Mouse (Mus musculus) lung, postnatal 10 days (tissue): ENCODE measurements around the gene Gm14085.
A peak's percentile ranks its signal among the peaks of the same experiment; 100 is the strongest.
"Not testable (repeated sequence)": the region's sequence is repeated elsewhere in the genome, so short reads cannot be mapped to it uniquely, and the experiment has no call there.

Experiments
- DNase-seq: peaks from one replicate; pipeline ENCODE4 v3.0.0; 2021

The Gm14085 gene

DNA sequence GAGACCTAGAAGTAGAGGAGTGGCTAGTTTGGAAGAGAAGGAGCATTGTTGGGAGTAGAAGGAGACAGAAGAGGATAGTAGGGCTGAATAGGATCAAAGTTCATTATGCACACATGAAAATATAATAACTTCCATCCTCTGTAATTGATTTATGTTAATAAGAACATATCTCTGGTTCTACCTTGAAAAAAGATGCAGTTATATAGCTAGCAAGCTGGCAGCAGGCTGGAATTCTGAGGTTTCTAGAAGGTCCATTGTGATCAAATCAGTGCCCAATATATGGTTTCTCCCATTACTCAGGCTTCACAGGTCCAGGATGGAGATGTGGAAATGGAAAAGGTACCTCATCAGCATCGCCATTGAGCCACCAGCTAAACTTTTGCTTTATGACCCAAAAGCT lies at the start of gene Gm14085:
Gene Gm14085, plus strand, starts transcription at position 301 of the 400 bp plus-strand sequence.
- no peak for DNase-seq

DNA sequence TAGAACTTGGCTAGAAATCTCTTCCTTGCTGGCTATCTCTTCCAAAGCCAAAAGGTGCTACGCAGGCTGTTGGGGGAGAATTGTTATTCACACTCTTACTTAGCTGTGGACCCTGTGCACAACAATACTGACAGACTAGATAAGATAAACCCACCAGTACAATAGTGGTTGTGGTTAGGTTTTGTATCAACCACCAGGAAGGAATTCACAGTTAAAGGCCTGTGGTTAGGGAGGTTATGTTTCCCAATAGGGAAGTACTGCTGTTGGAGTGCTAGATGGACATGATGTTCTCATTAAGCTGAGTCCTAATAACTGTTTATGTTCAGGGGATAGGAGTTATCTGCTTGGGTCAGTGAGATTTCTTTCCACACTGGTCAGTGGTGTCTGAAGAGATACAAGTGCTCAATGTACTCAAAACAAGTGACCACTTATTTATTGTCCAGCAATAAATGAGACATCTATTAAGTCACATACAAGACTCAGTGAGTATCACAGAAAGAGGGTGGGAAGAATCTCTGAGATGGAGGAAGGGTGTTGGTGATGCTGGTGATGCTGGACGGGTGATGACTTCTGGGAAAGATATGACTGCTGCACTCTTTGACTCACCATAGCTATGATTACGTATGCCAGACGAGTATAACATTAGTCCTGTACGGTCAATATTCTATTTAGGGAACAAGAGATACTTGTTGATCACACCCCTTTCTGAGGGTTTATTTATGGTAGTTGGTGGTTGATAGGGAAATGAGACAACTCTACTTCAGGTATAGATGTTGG lies 45.8 kb upstream of the Gm14085 start:
- DNase-seq = not testable (repeated sequence)

DNA sequence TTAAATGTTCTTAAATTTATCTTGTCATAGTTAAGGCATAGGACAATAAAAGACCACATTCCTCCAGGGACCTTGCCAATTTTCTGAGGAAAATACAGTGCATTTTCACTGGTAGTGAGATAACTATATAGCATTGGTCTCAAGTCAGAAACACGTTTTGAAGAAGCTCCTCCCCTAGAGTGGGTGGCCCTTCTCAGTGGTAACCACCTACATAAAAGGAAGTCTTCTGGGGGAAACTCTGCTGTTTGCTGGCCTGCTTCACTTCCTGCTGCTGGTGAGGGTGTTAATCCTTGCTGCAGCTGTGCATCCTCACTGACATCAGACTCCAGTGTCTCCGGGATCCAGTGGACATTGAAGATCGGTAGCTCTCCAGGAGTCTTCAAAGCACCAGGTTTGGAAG lies 44.2 kb upstream of the Gm14085 start:
- peak; percentile 8 for DNase-seq

DNA sequence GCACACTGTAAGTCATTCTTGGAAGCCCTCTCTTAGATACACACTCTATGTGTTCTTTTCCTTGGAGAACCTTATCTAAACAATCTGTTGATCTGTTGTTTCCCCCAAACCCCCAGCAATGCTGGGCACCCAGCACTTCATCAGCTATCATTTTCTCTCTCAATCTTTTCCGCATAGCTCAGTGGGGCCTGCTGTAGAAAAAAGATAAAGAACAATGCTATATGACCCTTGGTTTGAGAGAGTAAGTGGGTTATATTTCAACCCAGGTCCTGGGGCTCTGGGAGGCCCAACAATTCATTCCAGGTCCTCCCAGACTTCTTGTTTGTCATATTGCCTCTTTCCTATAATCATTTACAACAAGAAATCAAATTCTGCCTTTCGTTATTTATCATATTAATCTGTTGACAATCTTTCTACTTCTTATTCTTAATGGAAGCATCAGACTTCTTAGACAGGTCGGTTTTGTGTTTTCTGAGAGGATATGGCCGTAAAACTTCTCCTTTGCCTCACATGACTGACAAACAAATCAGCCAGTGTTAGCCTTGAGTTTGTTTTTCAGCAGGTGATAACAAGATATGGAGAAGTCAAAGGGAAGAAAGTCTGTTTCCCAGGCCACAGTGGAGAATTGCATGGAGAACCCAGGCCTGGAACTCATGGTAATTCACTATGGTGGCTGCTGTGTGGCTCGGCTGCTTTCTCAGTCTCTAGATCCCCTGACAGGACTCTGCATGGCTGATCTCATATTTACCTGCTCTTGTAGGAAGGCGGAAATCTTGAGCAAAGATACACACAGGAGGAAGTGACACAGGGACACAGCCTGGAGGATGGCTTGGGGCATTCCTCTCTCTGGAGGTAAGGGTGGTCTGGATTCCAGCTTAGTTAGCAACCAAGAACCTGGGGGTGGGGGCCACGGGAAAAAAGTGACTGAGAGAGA lies 43.5 kb upstream of the Gm14085 start:
- no peak for DNase-seq

DNA sequence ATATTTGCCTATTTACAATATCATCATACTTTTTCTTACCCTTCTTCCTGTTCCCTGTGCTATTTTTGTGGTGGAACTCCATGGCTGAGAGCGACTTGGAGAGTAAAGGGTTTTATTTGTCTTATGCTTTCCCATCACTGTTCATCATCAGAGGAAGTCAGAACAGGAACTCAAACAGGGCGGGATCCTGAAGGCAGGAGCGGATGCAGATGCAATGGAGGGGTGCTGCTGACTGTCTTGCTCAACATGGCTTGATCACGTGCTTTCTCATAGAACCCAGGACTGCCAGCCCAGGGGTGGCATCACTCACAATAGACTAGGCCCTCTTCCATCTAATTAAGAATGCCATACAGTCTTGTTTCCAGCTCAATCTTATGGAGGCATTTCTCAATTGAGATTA lies 34.4 kb upstream of the Gm14085 start:
- DNase-seq = no peak

DNA sequence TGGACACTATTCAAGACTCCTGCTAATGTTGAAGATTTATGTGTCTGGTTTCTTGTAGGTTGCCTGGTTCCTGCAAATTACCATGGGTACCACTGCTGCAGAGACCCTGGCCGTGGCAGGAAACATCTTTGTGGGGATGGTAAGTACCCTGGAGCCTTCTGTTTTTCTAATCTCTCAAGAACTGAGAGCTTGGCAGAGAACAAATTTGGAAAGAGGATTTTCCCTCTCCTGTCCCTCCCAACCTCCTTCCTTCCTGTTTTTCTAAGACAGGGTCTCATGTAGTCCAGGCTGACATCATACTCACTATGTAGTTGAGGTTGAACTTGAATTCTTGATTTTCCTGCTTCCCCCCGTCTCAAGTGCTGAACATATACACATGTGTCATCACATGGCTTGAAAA lies 32.3 kb upstream of the Gm14085 start:
- DNase-seq = no peak

DNA sequence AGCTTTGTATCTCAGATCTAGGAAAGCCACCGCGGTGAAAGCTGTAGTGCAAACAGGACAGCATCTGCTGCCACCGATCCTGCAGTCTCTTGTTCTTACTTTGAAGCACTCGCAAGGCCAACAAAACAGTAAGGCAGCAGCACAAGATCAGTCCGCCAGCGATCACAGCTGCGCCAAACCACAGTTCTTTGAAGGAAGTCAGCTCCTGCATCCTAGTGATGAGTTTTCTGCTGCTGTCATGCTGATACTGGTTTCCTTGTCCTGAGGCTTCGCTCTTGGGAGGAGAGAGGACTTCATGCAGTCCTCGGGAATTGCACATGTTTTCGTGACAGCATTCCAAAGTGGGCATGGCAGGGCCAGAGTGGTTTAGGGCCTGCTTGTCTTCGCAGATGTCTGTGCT lies 17.8 kb upstream of the Gm14085 start:
- DNase-seq = peak; percentile 6

DNA sequence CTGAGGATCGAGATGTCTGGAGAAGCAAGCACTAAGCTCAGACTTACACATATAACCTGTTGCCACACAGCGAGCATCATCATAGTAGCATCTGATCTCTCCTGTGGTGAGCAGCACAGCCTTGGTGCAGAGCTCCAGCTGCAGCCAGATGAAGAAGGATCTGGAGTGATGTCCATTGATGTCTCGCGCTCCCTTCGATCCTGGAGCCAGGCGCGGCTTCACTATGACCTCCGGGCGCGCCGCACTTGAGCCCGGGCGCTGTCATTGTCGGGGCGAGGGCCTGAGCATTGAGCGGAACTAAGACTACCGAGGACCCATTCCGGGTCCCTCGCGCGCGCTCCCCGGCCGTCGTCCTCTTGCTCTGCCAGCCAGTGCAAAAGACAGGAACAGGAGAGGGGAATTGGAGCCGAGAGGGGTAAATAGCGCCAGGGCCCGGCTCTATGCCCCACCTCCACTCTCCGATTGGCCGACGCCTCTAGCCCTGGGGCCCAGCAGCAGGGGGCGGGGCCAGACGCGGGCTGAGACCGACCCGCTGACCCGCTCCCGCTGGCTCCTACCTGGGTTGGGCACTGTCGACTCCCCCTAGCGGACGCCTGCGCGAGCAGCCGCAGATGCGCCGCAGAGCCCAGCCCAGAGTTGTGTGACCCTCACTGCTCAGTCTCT lies 17.3 kb upstream of the Gm14085 start:
- DNase-seq = peak; percentile 93

DNA sequence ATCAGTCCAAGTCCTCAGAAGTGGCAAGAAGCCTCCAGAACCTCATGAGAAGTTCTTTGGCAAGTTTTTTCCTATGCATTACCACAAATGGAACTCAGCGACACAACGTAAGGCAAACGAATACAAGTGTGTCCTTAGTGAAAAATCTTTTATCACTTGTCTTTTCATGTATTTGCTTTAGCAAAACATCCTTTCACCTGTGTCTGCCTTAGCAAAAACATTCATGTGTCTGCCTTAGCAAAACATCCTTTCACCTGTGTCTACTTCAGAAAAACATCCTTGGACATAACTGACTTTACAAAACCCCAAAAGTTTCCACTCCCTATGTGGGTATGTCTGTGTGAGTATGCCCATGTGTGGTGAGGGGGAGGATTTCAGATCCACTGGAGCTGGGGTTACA lies 15.5 kb upstream of the Gm14085 start:
- DNase-seq = no peak

DNA sequence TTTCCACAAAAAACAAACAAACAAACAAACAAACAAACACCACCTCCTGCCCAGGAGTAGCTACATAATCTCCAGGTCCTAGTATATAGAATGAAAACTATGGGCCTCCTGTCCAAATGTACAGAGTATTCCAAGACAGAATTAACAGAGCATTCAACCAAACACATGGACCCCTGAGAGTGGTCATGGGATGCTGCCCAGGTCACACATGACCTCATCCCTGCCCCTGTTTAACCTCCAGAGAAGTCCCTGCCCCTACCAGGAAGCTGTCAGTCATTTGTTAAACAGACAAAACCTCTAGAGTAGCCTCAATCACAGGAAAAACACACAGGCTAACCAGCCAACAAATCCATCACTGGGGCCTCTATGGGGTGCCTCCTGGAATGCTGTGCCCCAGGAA lies 8.2 kb upstream of the Gm14085 start:
- DNase-seq = no peak

DNA sequence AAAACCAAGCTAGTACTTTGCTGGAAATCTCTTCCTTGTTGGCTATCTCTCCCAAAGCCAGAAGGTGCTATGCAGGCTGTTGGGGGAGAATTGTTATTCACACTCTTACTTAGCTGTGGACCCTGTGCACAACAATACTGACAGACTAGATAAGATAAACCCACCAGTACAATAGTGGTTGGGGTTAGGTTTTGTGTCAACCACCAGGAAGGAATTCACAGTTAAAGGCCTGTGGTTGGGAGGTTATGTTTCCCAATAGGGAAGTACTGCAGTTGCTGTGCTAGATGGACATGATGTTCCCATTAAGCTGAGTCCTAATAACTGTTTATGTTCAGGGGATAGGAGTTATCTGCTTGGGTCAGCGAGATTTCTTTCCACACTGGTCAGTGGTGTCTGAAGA lies 954 bp upstream of the Gm14085 start:
- DNase-seq = not testable (repeated sequence)

DNA sequence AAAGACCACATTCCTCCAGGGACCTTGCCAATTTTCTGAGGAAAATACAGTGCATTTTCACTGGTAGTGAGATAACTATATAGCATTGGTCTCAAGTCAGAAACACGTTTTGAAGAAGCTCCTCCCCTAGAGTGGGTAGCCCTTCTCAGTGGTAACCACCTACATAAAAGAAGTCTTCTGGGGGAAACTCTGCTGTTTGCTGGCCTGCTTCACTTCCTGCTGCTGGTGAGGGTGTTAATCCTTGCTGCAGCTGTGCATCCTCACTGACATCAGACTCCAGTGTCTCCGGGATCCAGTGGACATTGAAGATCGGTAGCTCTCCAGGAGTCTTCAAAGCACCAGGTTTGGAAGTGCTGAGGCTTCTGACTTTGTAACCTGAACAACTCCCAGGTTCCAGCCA lies 913 bp downstream of the Gm14085 start:
- not testable (repeated sequence) for DNase-seq

DNA sequence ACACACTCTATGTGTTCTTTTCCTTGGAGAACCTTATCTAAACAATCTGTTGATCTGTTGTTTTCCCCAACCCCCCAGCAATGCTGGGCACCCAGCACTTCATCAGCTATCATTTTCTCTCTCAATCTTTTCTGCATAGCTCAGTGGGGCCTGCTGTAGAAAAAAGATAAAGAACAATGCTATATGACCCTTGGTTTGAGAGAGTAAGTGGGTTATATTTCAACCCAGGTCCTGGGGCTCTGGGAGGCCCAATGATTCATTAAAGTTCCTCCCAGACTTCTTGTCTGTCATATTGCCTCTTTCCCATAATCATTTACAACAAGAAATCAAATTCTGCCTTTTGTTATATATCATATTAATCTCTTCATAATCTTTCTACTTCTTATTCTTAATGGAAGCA lies 1.4 kb downstream of the Gm14085 start:
- DNase-seq = not testable (repeated sequence)

DNA sequence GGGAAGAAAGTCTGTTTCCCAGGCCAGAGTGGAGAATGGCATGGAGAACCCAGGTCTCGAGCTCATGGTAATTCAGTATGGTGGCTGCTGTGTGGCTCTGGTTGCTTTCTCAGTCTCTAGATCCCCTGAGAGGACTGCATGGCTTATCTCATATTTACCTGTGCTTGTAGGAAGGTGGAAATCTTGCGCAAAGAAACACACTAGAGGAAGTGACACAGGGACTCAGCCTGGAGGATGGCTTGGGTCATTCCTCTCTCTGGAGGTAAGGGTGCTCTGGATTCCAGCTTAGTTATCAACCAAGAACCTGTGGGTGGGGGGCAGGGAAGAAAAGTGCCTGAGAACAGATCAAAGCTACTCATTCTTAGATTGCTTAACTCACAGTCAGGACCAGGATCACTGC lies 1.9 kb downstream of the Gm14085 start:
- no peak for DNase-seq

DNA sequence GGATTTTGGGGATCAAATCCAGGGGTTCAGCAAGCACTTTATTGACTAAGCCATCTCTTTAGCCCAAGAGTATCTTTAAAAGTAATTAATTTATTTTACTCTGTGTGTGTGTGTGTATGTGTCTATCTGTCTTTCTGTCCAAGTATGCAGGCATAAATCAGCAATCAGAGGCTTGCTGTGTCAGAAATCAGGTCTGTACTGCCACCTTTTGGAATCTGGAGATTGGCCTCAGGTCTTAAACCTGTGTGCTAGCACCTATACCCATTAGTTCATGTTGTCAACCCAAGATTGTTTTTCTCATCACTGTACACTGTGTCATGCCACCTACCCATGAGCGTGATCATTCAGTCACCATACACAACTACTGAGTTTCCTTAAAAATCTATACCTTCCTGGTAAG lies 45.0 kb downstream of the Gm14085 start:
- DNase-seq = not testable (repeated sequence)

DNA sequence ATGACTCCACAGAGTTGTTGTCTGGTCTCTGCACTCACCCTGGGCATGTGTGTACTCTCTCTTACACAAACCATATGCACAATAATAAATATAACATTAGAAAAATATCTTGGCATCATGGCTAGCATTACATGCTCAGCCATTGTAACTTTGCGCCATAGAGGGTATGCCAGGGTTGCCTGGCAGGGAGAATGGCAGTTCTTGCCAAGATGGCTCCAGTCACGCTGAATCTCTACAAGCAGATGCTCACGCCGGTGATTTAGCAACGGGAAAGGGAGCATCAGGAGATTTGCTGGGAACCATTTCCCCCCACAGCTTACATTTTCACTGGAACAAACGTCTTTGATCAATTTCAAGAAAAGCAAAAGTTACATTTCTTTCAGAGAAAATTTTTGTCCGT lies 46.5 kb downstream of the Gm14085 start:
- DNase-seq = no peak

DNA sequence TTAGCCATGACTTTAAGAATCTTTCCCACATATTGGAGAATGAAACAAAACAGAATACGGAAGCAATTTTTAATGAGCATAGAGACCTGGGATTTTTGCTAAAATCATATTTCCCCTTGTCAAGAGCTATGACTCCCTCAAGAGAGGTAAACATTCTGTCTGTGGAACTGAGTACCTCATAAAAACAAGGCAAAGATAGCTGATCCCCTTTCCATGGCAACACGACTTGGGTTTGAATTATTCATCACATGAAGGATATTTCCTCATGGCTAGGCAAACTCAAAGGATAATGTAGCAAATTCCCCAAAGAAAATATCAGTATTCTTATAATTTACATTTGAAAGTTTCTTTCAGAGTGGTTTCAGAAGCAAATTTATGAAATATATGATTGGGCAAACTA lies 47.0 kb downstream of the Gm14085 start:
- DNase-seq = no peak

DNA sequence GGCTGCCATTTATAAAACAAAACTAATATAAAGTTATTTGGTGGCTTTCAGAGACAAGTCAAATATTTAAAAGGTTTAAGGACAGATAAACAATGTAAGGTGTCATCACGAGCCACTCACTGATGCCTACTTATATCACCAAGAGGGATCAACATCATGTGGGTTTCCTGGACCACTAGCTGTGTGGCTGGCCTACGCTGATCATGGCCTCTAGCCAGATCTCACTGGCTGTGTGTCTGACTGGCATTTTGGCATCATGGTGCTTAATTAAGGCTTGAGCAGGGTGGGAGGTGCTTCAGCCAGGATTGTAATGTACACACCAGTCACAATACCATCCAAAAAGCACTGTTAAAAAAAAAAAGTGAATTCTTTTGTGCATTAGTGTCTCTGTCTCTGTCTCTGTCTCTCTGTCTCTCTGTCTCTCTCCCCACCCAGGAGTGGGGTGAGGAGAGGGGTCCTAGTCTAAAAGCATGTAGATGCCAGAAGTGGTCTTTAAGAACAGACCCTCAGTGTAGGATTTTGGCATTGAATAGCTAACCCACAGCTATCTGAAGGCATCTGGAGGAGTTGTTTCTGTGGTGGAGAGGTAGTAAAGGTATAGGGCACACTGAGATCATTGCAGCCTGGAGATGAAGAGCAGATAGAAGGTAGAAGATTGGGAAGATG lies 47.5 kb downstream of the Gm14085 start:
- DNase-seq = no peak

DNA sequence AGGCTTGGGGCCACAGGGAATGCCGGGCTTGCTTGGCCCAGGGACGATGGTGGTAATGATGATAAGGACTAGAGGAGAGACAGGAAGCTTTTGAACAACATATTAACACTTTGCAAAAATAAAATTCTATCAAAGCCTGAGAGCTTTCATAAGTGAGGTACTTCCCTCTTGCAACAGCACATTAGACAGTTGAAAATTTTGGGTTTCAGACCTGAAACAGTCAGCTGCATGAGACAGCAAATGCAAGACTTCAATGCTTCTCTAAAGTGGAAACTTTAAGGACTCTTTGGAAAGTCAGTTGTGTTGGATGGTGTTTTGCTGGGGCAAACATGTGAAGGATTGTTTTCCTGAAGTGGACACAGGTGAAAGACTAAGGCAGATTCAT lies 48.1 kb downstream of the Gm14085 start:
- no peak for DNase-seq

DNA sequence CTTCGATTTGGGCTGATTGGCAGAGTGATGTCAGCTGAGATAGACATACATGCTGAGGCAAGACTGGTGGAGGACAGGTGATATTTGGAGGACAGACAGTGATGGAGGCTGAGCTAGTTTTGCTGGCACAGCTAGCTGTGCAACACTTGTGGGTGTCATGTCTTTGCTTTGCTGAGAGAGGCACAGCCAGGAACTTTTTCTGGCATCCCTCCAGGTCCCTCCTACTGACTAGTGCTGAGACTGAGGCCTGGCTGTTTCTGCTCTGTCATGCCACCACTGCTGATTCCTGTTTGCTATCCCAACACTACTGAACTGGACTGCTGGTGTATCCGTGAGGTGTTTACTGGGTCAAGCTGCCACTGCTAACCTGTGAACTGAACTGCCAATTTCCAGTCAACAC lies 48.6 kb downstream of the Gm14085 start:
- peak; percentile 7 for DNase-seq

DNA sequence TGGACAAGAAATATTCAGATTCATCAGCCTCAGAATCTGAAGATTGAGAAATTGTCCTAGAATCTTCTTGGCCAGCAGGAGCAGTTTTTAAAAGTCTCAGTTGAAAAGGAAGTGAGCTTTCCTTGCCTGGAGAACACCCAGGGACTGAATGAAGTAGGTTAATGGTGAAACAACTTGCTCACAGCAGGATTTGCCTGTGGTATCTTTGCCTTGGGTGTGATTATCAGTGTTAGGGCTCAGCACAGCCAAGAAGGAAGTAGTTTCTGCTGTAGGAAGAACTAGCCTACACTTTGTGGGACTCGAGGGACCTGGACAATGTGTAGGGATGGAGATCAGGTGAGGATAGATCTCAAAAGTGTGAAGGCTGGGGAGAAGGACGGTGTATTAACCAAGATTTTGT lies 49.9 kb downstream of the Gm14085 start:
- DNase-seq = no peak

DNA sequence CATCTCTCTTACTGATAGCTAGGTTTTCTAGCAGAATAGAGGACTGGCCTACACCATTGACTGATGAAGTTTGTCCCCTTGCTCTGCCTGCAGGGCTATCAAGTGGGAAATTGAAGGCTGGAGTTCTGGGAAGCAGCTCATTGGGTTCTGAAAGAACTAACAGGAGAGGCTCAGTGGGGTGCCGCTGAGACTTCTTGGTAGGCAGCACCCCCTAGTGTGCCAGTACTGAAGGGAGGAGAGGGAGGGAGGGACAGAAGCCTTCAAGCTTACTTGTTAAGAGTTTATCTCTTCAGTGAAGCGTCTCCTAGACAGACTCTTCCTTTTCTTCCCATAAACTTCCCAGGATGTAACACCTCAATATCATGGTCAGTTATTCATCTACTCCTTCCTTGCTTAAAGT lies 73.6 kb downstream of the Gm14085 start:
- peak; percentile 59 for DNase-seq

DNA sequence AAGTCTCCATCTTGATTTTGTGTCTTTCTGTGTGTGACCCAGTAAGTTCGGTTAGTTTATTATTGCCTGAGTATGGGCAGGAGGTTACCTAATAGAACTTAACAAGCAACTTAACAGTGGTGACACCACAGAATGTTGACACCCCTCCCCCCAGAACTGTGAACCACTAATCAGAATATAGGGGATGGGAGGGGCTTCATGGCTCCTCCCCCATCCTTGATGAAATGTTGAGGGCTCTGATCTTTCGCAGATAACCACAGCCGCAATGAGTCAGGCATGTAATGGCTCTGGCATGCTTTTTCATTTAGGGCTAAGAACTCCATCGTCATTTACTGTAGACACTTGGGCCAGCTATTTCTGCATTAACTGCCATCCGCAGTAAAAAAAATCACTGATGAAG lies 76.5 kb downstream of the Gm14085 start:
- DNase-seq = no peak
